Mouse (Mus musculus): ENCODE measurements around the gene Traf3ip3. TPM values are rescaled to one million over a fixed set of nuclear protein-coding genes. Genes with fewer than 3 reads are reported as not detected.
A peak's percentile ranks its signal among the peaks of the same experiment; 100 is the strongest.

The Traf3ip3 gene
- polyA plus RNA-seq, 1 experiment from 2014 or later, result 10.2 TPM

- H3K4me2 ChIP-seq, result no peak overlapping the region
- H3K36me3 ChIP-seq (replicated peaks), result 0 out of 2 replicates have a peak, but pooled peaks cover 3% of the 10 kb centered on the region
- 0 out of 2 replicates have a peak, but pooled peaks cover 6% of the 10 kb centered on the region for H3K4me1 ChIP-seq (replicated peaks)
Measured at GRCm38 (mm10) chr1:193189771-193190170, 11.7 kb downstream of the Traf3ip3 start.

GRCm38 (mm10) chr1:193189151-193189621 is 12.3 kb downstream of the Traf3ip3 start:
- no peaks in the 10 kb centered on the region for H3K27me3 ChIP-seq
- 50% methylated on average over 9 of the region's 9 CpGs for WGBS (ENCODE audit: insufficient replicate concordance)
- H3K36me3 ChIP-seq (replicated peaks), result no peaks in the 10 kb centered on the region
- 0 out of 2 replicates have a peak, but pooled peaks cover 6% of the 10 kb centered on the region for H3K4me1 ChIP-seq (replicated peaks)
- H3K9me3 ChIP-seq (replicated peaks), result no peaks in the 10 kb centered on the region
- no peak; the same call in 1 of the 2 replicates for ATAC-seq (ENCODE audit: insufficient read depth)
- H3K9ac ChIP-seq, result no peak overlapping the region
- no peak overlapping the region for H3K4me2 ChIP-seq
- no peak overlapping the region for H3K27ac ChIP-seq (replicated peaks)
- no peak overlapping the region for H3K4me3 ChIP-seq (replicated peaks)

More at GRCm38 (mm10) chr1:193189771-193190170, 11.7 kb downstream of the Traf3ip3 start:
- no peak overlapping the region for H3K4me3 ChIP-seq (replicated peaks)
- WGBS (ENCODE audit: insufficient replicate concordance), result 39% methylated on average over 3 of the region's 3 CpGs
- H3K27ac ChIP-seq (replicated peaks), result no peak overlapping the region
- H3K9ac ChIP-seq, result no peak overlapping the region
- no peaks in the 10 kb centered on the region for H3K9me3 ChIP-seq (replicated peaks)
- ATAC-seq (ENCODE audit: insufficient read depth), result no peak
- no peaks in the 10 kb centered on the region for H3K27me3 ChIP-seq

DNA sequence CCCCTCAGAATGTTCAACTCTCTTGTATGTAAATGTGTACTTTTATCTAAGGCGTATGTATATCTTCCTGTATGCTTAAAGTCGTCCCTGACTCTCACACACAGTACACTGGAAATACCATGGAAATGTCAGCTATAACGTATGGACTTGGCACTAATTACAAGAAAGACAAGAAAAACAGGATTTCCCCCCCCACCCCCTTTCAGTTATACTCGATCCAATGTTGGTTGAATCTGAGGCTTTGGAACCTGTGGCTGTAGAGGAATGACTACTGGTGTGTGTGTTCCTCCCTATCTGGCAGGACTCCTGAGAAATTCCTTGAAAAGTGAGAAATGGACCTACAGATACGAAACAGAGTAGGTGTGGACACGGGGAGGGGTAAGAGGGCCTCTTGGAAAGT is 13.2 kb downstream of the Traf3ip3 start:
- H3K9me3 ChIP-seq (replicated peaks), result no peaks in the 10 kb centered on the region
- no peak overlapping the region for H3K4me2 ChIP-seq
- H3K27me3 ChIP-seq, result no peaks in the 10 kb centered on the region
- H3K4me1 ChIP-seq (replicated peaks), result 0 out of 2 replicates have a peak, but pooled peaks cover 6% of the 10 kb centered on the region
- H3K36me3 ChIP-seq (replicated peaks), result no peaks in the 10 kb centered on the region
- WGBS (ENCODE audit: insufficient replicate concordance), result 66% methylated on average over 6 of the region's 6 CpGs
- no peak overlapping the region for H3K27ac ChIP-seq (replicated peaks)
- ATAC-seq (ENCODE audit: insufficient read depth), result no peak
- H3K9ac ChIP-seq, result no peak overlapping the region
- no peak overlapping the region for H3K4me3 ChIP-seq (replicated peaks)

DNA sequence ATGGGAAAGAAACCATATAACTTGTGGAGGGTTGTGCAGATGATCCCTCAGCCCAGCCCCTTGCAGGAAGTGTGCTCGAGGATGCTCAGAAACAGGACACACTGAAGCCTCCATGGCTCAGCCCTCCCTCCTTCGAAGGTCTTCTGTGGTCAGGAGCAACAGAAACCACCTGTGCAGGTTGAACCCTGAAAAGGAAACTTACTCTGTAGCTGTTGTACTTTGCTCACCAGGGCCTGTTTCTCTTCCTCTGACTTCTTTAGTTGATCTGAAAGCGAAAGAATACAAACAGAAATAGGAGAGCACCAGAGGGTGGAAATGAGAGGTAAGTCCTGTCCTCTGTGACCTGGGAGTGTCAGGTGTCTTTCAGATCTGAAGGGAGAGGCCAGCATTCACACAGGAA is 20.4 kb downstream of the Traf3ip3 start:
- Histone ChIP-seq H3K4me2 (no peak overlapping the region), H3K4me3 (replicated peaks) (no peak overlapping the region), H3K27me3 (no peaks in the 10 kb centered on the region), H3K9me3 (replicated peaks) (no peaks in the 10 kb centered on the region), H3K9ac (no peak overlapping the region), H3K36me3 (replicated peaks) (no peaks in the 10 kb centered on the region), H3K27ac (replicated peaks) (no peak overlapping the region), H3K4me1 (replicated peaks) (no peaks in the 10 kb centered on the region)
- WGBS (ENCODE audit: insufficient replicate concordance), result 65% methylated on average over 3 of the region's 3 CpGs
- no peak for ATAC-seq (ENCODE audit: insufficient read depth)

DNA sequence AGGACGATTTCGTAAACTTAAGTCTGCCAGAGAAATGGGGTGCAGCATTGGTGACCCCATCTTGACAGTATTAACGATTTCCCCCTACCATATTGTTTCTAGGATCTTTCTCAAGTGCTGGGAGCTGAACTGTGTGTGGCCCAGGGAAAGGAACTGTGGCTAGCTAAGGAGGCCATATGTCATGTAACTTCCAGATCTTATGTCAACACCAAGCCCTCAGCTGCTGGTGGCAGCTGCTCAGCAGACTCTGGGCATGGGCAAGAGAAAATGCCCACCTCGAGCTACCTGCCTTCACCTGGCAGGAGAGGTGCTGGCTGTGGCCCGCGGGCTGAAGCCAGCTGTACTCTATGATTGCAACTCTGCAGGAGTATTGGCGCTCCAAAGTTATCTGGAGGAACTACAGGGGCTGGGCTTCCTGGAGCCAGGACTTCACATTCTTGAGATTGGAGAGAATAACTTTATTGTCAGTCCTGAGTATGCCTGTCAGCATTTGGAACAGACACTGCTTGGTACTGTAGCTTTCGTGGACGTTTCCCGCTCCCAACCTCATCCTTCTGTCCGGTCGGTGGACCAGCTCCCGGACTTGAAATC is 27.3 kb downstream of the Traf3ip3 start:
- no peak for ATAC-seq (ENCODE audit: insufficient read depth)
- WGBS (ENCODE audit: insufficient replicate concordance), result 72% methylated on average over 13 of the region's 13 CpGs
- H3K4me3 ChIP-seq (replicated peaks), result peak overlapping the region; percentile 78
- no peaks in the 10 kb centered on the region for H3K36me3 ChIP-seq (replicated peaks)
- peak overlapping the region; percentile 95 for H3K4me2 ChIP-seq
- peak overlapping the region; percentile 78 for H3K27ac ChIP-seq (replicated peaks)
- no peaks in the 10 kb centered on the region for H3K27me3 ChIP-seq
- H3K9me3 ChIP-seq (replicated peaks), result no peaks in the 10 kb centered on the region
- H3K9ac ChIP-seq, result peak overlapping the region; percentile 76
- peaks cover 31% of the 10 kb centered on the region for H3K4me1 ChIP-seq (replicated peaks)

- H3K27ac ChIP-seq (replicated peaks), result peak overlapping the region; percentile 78
- H3K4me2 ChIP-seq, result peak overlapping the region; percentile 95
- H3K27me3 ChIP-seq, result no peaks in the 10 kb centered on the region
- peaks cover 31% of the 10 kb centered on the region for H3K4me1 ChIP-seq (replicated peaks)
- no peaks in the 10 kb centered on the region for H3K36me3 ChIP-seq (replicated peaks)
- H3K9ac ChIP-seq, result peak overlapping the region; percentile 76
- no peak for ATAC-seq (ENCODE audit: insufficient read depth)
- no peaks in the 10 kb centered on the region for H3K9me3 ChIP-seq (replicated peaks)
- WGBS (ENCODE audit: insufficient replicate concordance), result 11% methylated on average over 9 of the region's 9 CpGs
- peak overlapping the region; percentile 78 for H3K4me3 ChIP-seq (replicated peaks)
Measured at GRCm38 (mm10) chr1:193173810-193174129, 27.7 kb downstream of the Traf3ip3 start.

DNA sequence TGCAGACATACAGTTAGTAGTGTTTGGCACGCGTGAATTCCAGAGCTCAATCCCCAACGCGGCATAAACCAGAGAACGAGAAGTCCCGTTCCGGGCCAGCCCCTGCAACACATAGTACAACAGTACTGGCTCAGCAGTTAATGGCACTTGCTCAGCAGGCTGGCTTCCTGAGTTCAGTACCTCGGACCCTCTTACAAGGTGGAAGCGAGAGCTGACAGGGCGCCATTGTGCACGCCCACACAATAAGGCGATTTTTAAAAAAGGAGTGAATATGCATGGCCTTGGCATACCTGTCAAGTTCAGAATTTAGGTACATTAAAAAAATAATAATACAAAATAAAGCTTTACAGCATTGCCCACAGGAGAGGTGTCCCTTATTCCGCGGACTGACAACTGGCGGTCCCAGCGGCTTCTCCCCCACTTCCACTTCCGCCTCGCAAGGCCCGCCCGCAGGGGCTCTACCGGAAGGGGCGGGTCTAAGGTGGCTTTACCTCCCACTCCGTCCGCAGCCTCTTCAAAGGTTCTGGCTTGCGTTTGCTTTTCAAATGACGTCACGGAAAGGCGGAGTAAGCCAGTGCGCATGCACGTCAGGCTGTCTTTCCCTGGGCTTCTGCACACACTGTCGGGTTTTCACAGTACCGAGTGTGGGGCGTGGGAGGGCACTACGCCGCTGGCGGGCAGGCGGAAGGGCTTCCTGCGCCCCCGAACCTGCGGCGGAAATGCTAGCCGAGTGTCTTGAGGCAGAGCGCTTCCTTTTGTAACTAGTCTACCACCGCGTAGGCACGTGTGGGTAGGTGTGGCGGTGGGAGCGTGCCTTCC is 28.3 kb downstream of the Traf3ip3 start:
- Histone ChIP-seq H3K4me2 (peak overlapping the region; percentile 95), H3K9ac (peak overlapping the region; percentile 76), H3K27ac (replicated peaks) (peak overlapping the region; percentile 78), H3K4me1 (replicated peaks) (peaks cover 31% of the 10 kb centered on the region), H3K9me3 (replicated peaks) (no peaks in the 10 kb centered on the region), H3K4me3 (replicated peaks) (peak overlapping the region; percentile 78), H3K27me3 (no peaks in the 10 kb centered on the region), H3K36me3 (replicated peaks) (no peaks in the 10 kb centered on the region)
- peak; percentile 98 for ATAC-seq (ENCODE audit: insufficient read depth)
- whole genome bisulfite sequencing (ENCODE audit: insufficient replicate concordance), result under 1% methylated on average over 48 of the region's 48 CpGs

DNA sequence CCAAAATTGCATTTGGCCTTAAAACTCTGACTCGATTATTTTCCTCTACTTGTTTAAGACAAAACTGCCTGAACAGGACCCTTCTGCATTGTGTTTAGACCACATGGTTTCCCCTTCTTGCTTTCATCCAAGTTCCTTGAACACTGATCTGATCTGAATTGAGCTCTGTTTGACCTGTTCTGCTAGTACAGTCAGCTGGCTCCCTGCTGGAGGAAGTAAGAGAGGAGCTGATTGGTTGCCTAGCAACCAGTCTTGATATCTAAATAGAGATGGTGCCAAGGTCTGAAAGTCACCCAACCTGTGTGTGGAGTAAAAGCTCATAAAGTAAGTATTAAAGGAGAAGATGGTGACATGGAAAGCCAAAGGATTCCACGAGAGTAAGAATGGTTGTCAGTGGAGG is 31.6 kb downstream of the Traf3ip3 start:
- 54% methylated on average over 2 of the region's 2 CpGs for WGBS (ENCODE audit: insufficient replicate concordance)

DNA sequence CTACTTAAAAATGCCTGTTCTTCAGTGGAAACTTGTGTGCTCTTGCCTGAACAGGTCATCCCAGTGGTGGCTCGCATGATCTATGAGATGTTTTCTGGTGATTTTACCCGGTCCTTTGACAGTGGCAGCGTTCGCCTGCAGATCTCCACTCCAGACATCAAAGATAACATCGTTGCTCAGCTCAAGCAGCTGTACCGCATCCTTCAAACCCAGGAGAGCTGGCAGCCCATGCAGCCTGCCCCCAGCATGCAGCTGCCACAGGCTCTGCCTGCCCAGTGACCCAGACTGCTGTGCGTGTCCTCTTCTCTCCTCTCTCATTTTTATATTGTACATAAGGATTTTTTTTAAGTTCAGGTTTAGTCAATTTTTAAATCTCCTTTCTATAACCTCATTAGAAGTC is 32.3 kb downstream of the Traf3ip3 start:
- H3K4me3 ChIP-seq (replicated peaks), result no peak overlapping the region
- no peak overlapping the region for H3K9ac ChIP-seq
- H3K36me3 ChIP-seq (replicated peaks), result no peaks in the 10 kb centered on the region
- no peak overlapping the region for H3K27ac ChIP-seq (replicated peaks)
- no peak for ATAC-seq (ENCODE audit: insufficient read depth)
- peaks cover 24% of the 10 kb centered on the region for H3K4me1 ChIP-seq (replicated peaks)
- 69% methylated on average over 7 of the region's 7 CpGs for WGBS (ENCODE audit: insufficient replicate concordance)
- no peaks in the 10 kb centered on the region for H3K9me3 ChIP-seq (replicated peaks)
- H3K27me3 ChIP-seq, result no peaks in the 10 kb centered on the region
- H3K4me2 ChIP-seq, result no peak overlapping the region

More for the DNA sequence above, 31.6 kb downstream of the Traf3ip3 start:
- Histone ChIP-seq H3K36me3 (replicated peaks) (no peaks in the 10 kb centered on the region), H3K9me3 (replicated peaks) (no peaks in the 10 kb centered on the region), H3K4me2 (no peak overlapping the region), H3K4me1 (replicated peaks) (peaks cover 30% of the 10 kb centered on the region), H3K9ac (no peak overlapping the region), H3K27me3 (no peaks in the 10 kb centered on the region), H3K27ac (replicated peaks) (no peak overlapping the region), H3K4me3 (replicated peaks) (no peak overlapping the region)
- ATAC-seq (ENCODE audit: insufficient read depth), result no peak

DNA sequence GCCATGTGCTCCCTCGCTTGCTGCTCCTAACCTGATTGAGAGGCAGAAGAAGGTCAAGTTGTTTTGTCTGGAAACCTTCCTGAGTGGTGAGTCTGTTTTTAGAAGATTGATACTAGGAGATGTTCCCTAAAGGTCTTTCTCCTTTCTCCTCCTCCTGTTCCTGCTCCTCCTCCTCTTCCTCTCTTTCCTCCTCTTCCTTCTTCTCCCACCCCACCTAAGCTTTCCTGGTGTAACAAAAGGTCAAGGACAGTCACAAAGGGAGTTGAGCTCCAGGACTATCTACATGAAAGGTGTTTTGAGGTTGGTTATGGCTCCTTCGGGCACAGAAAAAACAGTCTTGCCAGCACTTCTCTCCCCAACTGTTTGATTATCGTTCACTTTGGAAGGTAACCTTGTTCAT is 33.8 kb downstream of the Traf3ip3 start, which contains the start of gene A130010J15Rik:
Gene A130010J15Rik, plus strand, starts transcription at position 301 of the 400 bp plus-strand sequence.
- no peaks in the 10 kb centered on the region for H3K27me3 ChIP-seq
- no peak for ATAC-seq (ENCODE audit: insufficient read depth)
- no peak within 1 kb of the TSS for H3K4me2 ChIP-seq
- H3K4me1 ChIP-seq (replicated peaks), result peaks cover 14% of the 10 kb centered on the region
- H3K36me3 ChIP-seq (replicated peaks), result no peaks in the 10 kb centered on the region
- H3K9me3 ChIP-seq (replicated peaks), result no peaks in the 10 kb centered on the region
- H3K27ac ChIP-seq (replicated peaks), result no peak within 1 kb of the TSS
- no peak within 1 kb of the TSS for H3K4me3 ChIP-seq (replicated peaks)
- WGBS (ENCODE audit: insufficient replicate concordance), result 68% methylated on average over 3 of the region's 3 CpGs
- no peak within 1 kb of the TSS for H3K9ac ChIP-seq

DNA sequence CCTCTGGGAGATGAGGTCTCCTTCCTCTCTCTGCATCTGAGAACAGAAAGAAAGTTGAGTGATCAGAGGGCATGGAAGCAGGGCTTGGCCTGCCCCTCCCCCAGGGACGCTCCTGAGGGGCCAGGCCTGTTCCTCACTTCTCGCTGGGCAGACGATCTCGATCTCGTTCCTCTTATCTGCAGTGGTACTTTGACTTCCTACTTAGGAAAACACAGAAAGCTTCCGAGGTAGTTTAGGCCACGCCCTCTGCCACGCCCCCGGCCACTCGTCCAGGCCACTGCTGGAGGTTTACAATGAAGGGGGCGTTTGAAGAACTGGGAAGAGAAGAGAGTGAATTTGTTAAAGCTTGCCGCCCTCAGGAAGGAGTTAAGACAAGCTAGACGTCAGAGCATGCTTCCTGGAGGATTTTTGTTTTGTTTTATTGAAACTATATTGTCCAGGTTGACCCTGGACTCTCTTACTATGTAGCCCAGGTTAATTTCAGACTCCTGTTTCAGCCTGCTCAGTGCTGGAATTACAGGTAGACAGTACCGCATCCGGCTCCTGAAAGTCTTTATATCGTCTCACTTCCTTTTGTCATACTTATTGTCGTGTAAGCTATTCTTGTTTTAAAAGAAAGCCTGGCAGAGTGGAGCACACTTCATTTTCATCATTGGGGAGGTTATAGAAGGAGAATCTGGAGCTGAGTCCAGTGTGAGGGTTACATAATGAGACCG is 41.0 kb downstream of the Traf3ip3 start:
- whole genome bisulfite sequencing (ENCODE audit: insufficient replicate concordance), result 14% methylated on average over 18 of the region's 18 CpGs
- no peaks in the 10 kb centered on the region for H3K27me3 ChIP-seq
- H3K4me1 ChIP-seq (replicated peaks), result peaks cover 34% of the 10 kb centered on the region
- H3K36me3 ChIP-seq (replicated peaks), result no peaks in the 10 kb centered on the region
- no peaks in the 10 kb centered on the region for H3K9me3 ChIP-seq (replicated peaks)
- H3K4me2 ChIP-seq, result peak overlapping the region; percentile 53
- H3K27ac ChIP-seq (replicated peaks), result no peak overlapping the region
- ATAC-seq (ENCODE audit: insufficient read depth), result peak; percentile 60
- no peak overlapping the region for H3K9ac ChIP-seq
- peak overlapping the region; percentile 6; the same call in 1 of the 2 replicates for H3K4me3 ChIP-seq (replicated peaks)
